Mouse (Mus musculus) natural killer cell, adult 2 months (primary cell): ENCODE measurements around the gene Slc35g1.
"Not testable (repeated sequence)": the region's sequence is repeated elsewhere in the genome, so short reads cannot be mapped to it uniquely, and the experiment has no call there.

Experiments used
- DNase-seq, 2 experiments: peaks; one replicate each; pipeline ENCODE4 v3.0.0; 2022; ENCODE audit warnings: low spot score in 2 of 2

Gene Slc35g1

GRCm38 (mm10) chr19:38395701-38396632, at the start of gene Slc35g1:
Gene Slc35g1 (plus strand): TSS chr19:38395980.
- peak; percentile 29 to 30 for DNase-seq

GRCm38 (mm10) chr19:38348271-38349012, 47.3 kb upstream of the Slc35g1 start:
- DNase-seq: no peak

- no peak for DNase-seq
Observed at GRCm38 (mm10) chr19:38349013-38349341, 46.8 kb upstream of the Slc35g1 start.

GRCm38 (mm10) chr19:38351202-38351601, 44.6 kb upstream of the Slc35g1 start:
- DNase-seq: no peak

- DNase-seq: no peak
Observed at GRCm38 (mm10) chr19:38351728-38352127, 44.1 kb upstream of the Slc35g1 start.

- peak in 1 of 2 experiments; percentile 19 for DNase-seq
Observed at GRCm38 (mm10) chr19:38352495-38353130, 43.2 kb upstream of the Slc35g1 start.

- DNase-seq: no peak
Observed at GRCm38 (mm10) chr19:38354279-38354678, 41.5 kb upstream of the Slc35g1 start.

- DNase-seq: no peak
Observed at GRCm38 (mm10) chr19:38354819-38355360, 40.9 kb upstream of the Slc35g1 start.

GRCm38 (mm10) chr19:38356211-38356828, 39.5 kb upstream of the Slc35g1 start:
- no peak for DNase-seq

GRCm38 (mm10) chr19:38357956-38358623, 37.7 kb upstream of the Slc35g1 start:
- no peak for DNase-seq

- no peak for DNase-seq
Observed at GRCm38 (mm10) chr19:38359287-38359686, 36.5 kb upstream of the Slc35g1 start.

- DNase-seq: no peak
Observed at GRCm38 (mm10) chr19:38361850-38362249, 33.9 kb upstream of the Slc35g1 start.

GRCm38 (mm10) chr19:38363358-38363757, 32.4 kb upstream of the Slc35g1 start:
- DNase-seq: no peak

- no peak for DNase-seq
Observed at GRCm38 (mm10) chr19:38363879-38364659, 31.7 kb upstream of the Slc35g1 start.

GRCm38 (mm10) chr19:38364939-38365614, 30.7 kb upstream of the Slc35g1 start:
- no peak for DNase-seq

GRCm38 (mm10) chr19:38372460-38373102, 23.2 kb upstream of the Slc35g1 start:
- no peak for DNase-seq

- no peak for DNase-seq
Observed at GRCm38 (mm10) chr19:38373371-38373770, 22.4 kb upstream of the Slc35g1 start.

GRCm38 (mm10) chr19:38383769-38384168, 12.0 kb upstream of the Slc35g1 start:
- no peak for DNase-seq

- DNase-seq: not testable (repeated sequence)
Observed at GRCm38 (mm10) chr19:38387021-38387420, 8.8 kb upstream of the Slc35g1 start.
